Mouse (Mus musculus) urinary bladder, postnatal 14 days (tissue): ENCODE results near the gene Olfr745.

Source experiments
- DNase-seq: peaks from one replicate; pipeline ENCODE4 v3.0.0; 2021; ENCODE audit warnings: low spot score

Olfr745 gene

GRCm38 (mm10) chr14:50639088-50639487, at the start of gene Olfr745:
Gene Olfr745 (plus strand): TSS chr14:50639388.
- no peak for DNase-seq

GRCm38 (mm10) chr14:50614579-50614978, 24.6 kb upstream of the Olfr745 start, which contains the start of gene Olfr744:
Gene Olfr744 (plus strand): TSS chr14:50614879.
- no peak for DNase-seq

GRCm38 (mm10) chr14:50646783-50647182, 7.6 kb downstream of the Olfr745 start, which contains the start of gene Olfr746:
Gene Olfr746 (plus strand): TSS chr14:50647083.
- DNase-seq, result no peak

- DNase-seq, result no peak
Measured at GRCm38 (mm10) chr14:50693106-50693505, 53.9 kb downstream of the Olfr745 start, which contains the start of gene Olfr747. Gene Olfr747 (minus strand): TSS chr14:50693206.
